Mouse (Mus musculus) megakaryocyte, embryonic 14.5 days (primary cell): ENCODE measurements around the gene Nags.

ENCODE experiments used
- FLI1 ChIP-seq: IDR thresholded peaks from 2 replicates; pipeline ENCODE4 v1.6.1; 2012; ENCODE audit warnings: low read length, inconsistent platforms, mixed read lengths
- GATA1 ChIP-seq: IDR thresholded peaks from 3 replicates; pipeline ENCODE4 v1.6.1; 2012; ENCODE audit warnings: mixed read lengths, low read length, inconsistent platforms, borderline replicate concordance

- TF ChIP-seq GATA1 (no peak), FLI1 (no peak)
These were observed 34.5 kb downstream of the Nags start for GRCm38 (mm10) chr11:102179836-102180235.
